Mouse (Mus musculus): Measurements from ENCODE around the gene Olfr323.

The Olfr323 gene

GRCm38 (mm10) chr11:58630401-58630800 lies at the start of gene Olfr323:
TSS of gene Olfr323 (minus strand) at chr11:58630501.
- DNase-seq, result no peak

DNA sequence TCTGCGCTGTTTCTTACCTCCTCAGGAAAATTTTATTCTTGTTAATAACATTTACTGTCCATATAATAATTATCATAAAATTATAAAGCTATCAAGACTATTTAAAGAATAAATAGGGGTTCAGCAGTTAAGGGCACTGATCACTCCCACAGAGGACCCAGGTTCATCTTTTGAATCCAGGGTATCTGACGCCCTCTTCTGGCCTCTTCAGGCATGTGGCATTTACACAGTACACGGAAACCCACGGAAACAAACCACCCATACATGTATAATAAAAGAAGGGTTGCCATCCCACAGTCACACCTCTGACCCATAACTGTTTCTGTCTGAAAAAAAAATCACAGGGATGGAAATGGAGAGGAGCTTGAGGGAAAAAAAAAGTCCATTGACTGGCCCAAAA lies 41.5 kb upstream of the Olfr323 start:
- DNase-seq, result no peak

DNA sequence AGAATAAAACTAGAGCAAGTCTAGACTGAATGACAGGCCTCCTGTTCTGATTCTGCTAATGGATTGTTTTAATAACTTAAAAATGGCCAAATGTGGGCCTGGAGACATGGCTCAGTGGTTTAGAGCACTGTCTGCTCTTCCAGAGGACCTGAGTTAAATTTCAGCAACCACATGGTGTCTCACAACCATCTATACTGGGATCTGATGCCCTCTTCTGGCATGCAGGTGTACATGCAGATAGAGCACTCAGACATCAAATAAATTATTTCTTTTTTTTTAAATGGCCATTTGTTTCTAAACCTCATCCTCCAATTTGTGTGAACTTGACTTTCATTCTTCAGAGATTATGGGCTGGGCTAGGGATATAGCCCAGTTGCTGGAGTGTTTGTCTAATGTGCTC lies 39.0 kb upstream of the Olfr323 start:
- DNase-seq, result no peak

DNA sequence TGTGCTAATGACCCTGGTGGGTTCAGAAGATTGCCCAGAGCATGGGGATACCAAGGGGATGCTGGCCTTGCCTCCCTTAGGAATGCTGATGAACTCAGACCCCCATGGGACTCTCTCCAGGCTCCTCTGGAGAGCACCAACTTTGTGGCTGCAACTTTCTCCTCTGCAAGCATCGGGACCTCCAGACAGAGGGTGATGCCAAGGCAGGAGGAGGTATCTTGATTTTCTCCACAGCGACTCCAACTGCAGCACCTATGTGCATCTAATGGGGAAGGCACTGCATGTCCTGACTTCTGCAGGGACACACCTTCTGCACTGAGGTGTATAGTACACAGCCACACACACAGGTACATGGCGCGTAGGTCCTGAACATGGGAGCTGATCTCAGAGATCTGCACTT lies 28.3 kb upstream of the Olfr323 start, which contains the start of gene Olfr322:
TSS of gene Olfr322 (plus strand) at position 187 of the 400 bp plus-strand sequence.
- DNase-seq, result no peak

DNA sequence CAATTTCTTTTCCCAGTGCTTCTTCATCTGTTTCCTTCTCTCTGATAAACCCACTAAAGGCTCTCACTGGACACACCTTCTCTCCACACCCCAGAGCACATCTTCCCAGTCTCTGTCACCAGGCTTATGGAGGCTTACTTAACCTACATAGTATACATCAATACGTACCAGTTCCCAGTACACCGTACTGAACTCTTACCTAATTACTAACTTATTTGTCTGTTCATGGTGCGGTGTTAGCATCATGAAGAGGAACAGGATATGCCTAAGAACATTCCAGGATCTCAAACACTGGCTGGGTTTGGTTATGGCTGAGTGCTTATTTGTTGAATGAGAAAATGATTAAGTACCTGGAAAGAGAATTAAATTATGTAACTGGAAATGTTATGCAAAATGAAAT lies 24.9 kb upstream of the Olfr323 start:
- DNase-seq, result no peak

DNA sequence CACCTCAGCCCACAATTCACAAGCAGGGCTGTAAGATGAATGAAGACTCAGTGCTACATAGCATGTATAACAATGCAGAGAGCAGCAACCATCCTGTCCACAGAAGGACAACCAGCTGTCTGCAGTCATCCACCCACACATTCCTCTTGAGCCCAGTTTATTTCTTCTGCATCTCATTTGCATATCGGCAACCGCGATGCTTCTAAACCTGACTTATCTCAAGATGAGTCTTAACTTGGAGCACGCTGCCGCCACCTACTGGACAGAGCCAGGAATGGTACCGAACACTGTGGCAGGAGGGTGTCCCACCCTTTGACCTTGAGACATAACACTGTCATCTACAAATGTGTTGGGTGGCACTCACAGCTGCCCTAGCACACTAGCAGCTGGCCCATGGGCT lies 13.0 kb upstream of the Olfr323 start:
- DNase-seq, result peak; percentile 65

- no peak for DNase-seq
These were observed 11.5 kb upstream of the Olfr323 start for GRCm38 (mm10) chr11:58641638-58642358.

GRCm38 (mm10) chr11:58641057-58641456 lies 10.8 kb upstream of the Olfr323 start:
- DNase-seq, result peak; percentile 7

DNA sequence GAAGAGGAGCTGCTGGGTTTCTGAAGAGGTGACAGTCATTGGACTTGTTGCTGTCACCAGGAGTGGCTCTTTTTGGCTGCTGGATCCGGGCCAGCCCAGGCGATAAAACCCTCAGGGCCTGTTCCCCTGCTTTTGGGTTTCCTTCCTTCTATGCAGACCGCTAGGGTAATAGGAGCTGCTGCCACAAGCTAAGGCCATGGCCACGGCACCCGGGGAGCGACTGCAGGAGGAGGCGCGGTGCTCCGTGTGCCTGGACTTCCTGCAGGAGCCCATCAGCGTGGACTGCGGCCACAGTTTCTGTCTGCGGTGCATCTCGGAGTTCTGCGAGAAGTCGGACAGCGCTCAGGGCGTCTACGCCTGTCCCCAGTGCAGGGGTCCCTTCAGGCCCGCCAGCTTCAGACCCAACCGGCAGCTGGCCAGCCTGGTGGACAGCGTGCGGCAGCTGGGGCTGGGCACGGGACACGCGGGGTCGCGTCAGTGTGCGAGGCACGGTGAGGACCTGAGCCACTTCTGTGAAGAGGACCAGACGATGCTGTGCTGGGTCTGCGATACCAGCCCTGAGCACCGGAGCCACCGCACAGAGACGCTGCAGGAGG lies 10.1 kb upstream of the Olfr323 start, which contains the start of gene Trim58:
TSS of gene Trim58 (plus strand) at position 194 of the 596 bp plus-strand sequence.
- peak; percentile 50 for DNase-seq

GRCm38 (mm10) chr11:58638176-58638701 lies 7.9 kb upstream of the Olfr323 start:
- no peak for DNase-seq

GRCm38 (mm10) chr11:58636376-58636977 lies 6.2 kb upstream of the Olfr323 start:
- peak; percentile 60 for DNase-seq

DNA sequence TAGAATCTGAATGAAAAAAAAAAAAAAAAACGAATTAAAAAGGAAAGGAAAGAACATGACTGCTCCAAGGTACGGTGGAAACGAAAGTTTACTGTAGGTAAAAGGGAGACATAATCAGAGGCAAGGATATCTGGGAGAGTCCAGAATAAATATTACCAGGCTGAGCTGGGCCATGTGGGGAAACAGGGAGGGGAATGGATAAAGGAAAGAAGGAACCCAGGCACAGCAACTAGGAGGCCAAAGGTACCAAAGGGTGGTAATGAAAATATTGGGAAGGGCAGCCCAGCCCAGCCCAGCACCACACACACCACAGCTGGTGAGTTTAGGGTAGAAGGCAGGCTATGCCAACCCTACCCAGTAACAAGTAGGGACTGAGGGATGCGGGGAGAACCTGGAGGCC lies 4.6 kb upstream of the Olfr323 start:
- DNase-seq, result no peak

GRCm38 (mm10) chr11:58626146-58626545 lies 4.2 kb downstream of the Olfr323 start:
- no peak for DNase-seq

- no peak for DNase-seq
These were observed 11.5 kb downstream of the Olfr323 start for GRCm38 (mm10) chr11:58618793-58619192.

DNA sequence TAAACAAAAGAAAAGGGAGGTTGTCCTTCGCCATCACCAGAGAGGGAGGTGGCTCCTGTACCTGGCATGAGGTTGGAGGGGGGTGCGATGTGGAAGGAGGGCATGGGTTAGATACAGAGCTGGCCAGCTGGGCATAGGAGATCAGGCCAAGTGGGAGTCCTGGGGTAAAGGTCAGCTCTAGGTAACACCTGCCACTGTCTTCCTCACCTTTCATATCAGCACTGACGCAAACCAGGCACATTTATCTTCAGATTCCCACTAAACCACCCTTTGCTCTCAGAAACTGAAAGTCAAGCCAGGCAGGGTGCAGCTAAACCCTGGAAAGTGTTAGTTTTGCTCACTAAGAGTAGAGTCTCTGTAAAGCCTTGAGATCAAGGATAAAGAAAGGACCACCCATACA lies 11.9 kb downstream of the Olfr323 start:
- DNase-seq, result no peak

DNA sequence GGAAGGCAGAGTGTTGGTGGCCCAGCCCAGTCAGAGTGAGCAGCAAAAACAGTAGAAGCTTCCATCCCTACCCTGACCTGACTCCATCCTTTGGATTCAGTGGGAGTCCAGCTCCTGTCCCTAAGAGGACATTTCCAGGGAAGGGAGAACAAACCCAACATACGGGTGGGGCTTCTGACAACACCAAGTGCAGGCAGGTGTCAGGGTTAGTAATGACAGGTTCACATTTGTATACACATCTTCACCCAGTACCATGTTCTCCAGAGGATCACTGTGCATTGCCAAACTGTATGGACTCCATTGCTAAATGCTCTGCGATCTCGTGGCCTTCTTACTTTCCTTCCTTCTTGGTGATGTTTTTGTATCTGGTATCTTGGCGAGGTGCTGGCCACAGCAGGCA lies 14.3 kb downstream of the Olfr323 start, which contains the start of gene 2210407C18Rik:
TSS of gene 2210407C18Rik (minus strand) at position 101 of the 400 bp plus-strand sequence.
- no peak for DNase-seq

DNA sequence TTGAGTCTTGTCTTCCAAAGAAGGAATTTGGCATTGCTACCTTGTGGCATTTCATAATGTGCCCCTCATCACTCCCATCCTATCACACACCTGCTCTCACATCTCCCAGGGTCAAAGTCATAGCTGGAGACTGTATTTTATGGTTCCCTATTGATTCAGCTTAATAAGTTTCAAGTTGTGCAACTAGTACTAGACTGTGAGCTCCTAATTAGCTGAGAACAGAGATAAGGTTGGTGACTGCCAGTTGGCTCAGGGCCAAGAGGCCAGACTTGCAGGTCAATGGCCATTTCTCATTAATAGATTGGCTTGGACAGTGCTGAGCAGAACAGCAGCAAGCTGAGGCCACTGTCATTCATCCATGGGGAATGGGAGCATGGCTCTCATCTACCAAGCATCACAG lies 15.8 kb downstream of the Olfr323 start:
- no peak for DNase-seq

- DNase-seq, result no peak
These were observed 16.9 kb downstream of the Olfr323 start for GRCm38 (mm10) chr11:58613359-58613758.

DNA sequence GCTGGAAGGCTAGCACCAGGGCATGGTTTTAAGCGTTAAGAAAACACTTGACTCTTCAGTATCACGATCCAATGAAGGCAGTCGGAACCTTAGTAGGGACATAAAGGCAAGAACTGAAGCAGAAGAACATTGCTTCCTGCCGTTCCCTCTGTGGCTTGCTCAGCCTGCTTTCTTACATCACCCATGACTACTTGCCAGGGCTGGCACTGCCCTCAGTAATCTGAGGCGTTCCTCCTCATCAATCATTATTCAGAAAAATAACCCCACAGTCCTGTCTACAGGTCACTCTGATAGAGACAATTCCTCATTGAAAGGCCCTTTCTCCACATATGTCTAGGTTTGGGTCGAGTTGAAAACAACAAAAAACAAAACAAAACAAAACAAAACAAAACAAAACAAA lies 23.3 kb downstream of the Olfr323 start:
- no peak for DNase-seq

- DNase-seq, result no peak
These were observed 24.0 kb downstream of the Olfr323 start for GRCm38 (mm10) chr11:58606177-58606919.

DNA sequence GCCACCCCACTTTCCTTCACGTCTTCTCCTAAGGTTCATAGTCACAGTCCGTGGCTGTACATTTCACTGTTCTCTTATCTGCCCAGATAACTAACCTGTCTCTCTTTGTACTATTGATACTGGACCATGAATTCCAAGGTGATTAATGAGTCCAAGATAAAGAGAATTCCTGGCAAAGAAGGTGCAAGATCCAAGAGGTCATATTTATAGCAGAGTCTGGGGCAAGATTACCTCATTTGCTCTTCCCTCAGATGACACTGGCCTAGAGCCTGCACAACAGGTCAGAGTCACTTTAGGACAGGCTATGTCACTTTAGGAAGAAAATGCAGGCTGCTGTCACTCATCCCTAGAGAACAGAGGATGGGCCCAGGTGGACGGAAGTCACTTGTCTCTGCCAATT lies 25.1 kb downstream of the Olfr323 start:
- no peak for DNase-seq

- DNase-seq, result no peak
These were observed 25.6 kb downstream of the Olfr323 start for GRCm38 (mm10) chr11:58604688-58605087.
